Mouse (Mus musculus): ENCODE results near the gene Nsun4.

- TF ChIP-seq POLR2A (IDR thresholded peaks at IDR 0.05; ENCODE audit: control insufficient read depth, extremely low read depth, insufficient read depth, low read length, poor library complexity), result no peak
- no peak for TF ChIP-seq CTCF (IDR thresholded peaks at IDR 0.05; ENCODE audit: borderline replicate concordance, control insufficient read depth, extremely low read depth, insufficient read depth, low read length, poor library complexity)
Measured at GRCm38 (mm10) chr4:116040466-116040865, 13.2 kb downstream of the Nsun4 start.
